Comparison of ENCODE assay signal across 8 mouse cellular contexts in genomic region chr5:125176864-125177263, GRCm38 (mm10). TPM values are rescaled to one million over a fixed set of nuclear protein-coding genes. Genes with fewer than 3 reads are reported as not detected.
DNase-seq lines count a peak whose midpoint lies in the region; ATAC-seq and TF ChIP-seq lines count a peak whose summit lies in the region.

No protein-coding gene starts in this region.

- no peak for TF ChIP-seq CTCF in thymus, adult 2 months (IDR thresholded peaks at IDR 0.05; ENCODE audit: borderline replicate concordance, control insufficient read depth, extremely low read depth, insufficient read depth, low read length, poor library complexity)
- no peak; the same call in 1 of the 2 replicates for TF ChIP-seq CTCF in forebrain, postnatal 0 days (IDR thresholded peaks at IDR 0.05; ENCODE audit: low read depth)

- peak overlapping the region; percentile 88 for H3K4me2 ChIP-seq in forebrain, postnatal 0 days (ENCODE audit: low read depth)
- peak overlapping the region; percentile 89 for H3K4me2 ChIP-seq in kidney, embryonic 15.5 days
- H3K4me2 ChIP-seq in liver, embryonic 12.5 days = peak overlapping the region; percentile 98
- peak overlapping the region; percentile 95 for H3K4me2 ChIP-seq in neural tube, embryonic 14.5 days (ENCODE audit: low read depth, low read length)

- DNase-seq in thymus, adult 2 months = no peak
- no peak for DNase-seq in thymus, postnatal 14 days
- peak; percentile 72 for DNase-seq in forebrain, postnatal 0 days
- no peak for DNase-seq in embryo, embryonic 11 days

- WGBS in thymus, adult 2 months = 71% methylated on average over 12 of the region's 12 CpGs
- WGBS in forebrain, postnatal 0 days = 5% methylated on average over 12 of the region's 12 CpGs
- WGBS in kidney, embryonic 15.5 days = 10% methylated on average over 12 of the region's 12 CpGs
- 52% methylated on average over 12 of the region's 12 CpGs for WGBS in liver, embryonic 12.5 days (ENCODE audit: insufficient replicate concordance)
- WGBS in neural tube, embryonic 14.5 days = 6% methylated on average over 12 of the region's 12 CpGs

- peaks cover 27% of the 10 kb centered on the region for H3K4me1 ChIP-seq in thymus, adult 2 months (replicated peaks; ENCODE audit: control insufficient read depth, insufficient read depth, low read length)
- H3K4me1 ChIP-seq in forebrain, postnatal 0 days (ENCODE audit: insufficient read depth) = peaks cover 38% of the 10 kb centered on the region
- H3K4me1 ChIP-seq in kidney, embryonic 15.5 days = peaks cover 70% of the 10 kb centered on the region
- H3K4me1 ChIP-seq in liver, embryonic 12.5 days = peaks cover 82% of the 10 kb centered on the region
- peaks cover 64% of the 10 kb centered on the region for H3K4me1 ChIP-seq in neural tube, embryonic 14.5 days (ENCODE audit: control insufficient read depth, insufficient read depth, low read length)

- H3K9ac ChIP-seq in forebrain, postnatal 0 days = peak overlapping the region; percentile 83
- H3K9ac ChIP-seq in kidney, embryonic 15.5 days = peak overlapping the region; percentile 88
- H3K9ac ChIP-seq in liver, embryonic 12.5 days = 0 out of 2 replicates have a peak overlapping the region, but pooled peaks have one; percentile 77
- peak overlapping the region; percentile 90 for H3K9ac ChIP-seq in neural tube, embryonic 14.5 days (replicated peaks; ENCODE audit: low read depth, low read length)

- ATAC-seq in forebrain, postnatal 0 days = peak; percentile 17
- no peak for ATAC-seq in kidney, embryonic 15.5 days (replicated peaks; ENCODE audit: low FRiP score)
- ATAC-seq in liver, embryonic 12.5 days = no peak
- ATAC-seq in neural tube, embryonic 14.5 days (ENCODE audit: low read depth) = peak; percentile 33; the same call in 1 of the 2 replicates
- no peak for ATAC-seq in granulocyte monocyte progenitor cell, adult 5-6 weeks (replicated peaks; ENCODE audit: poor library complexity, severe bottlenecking)

- H3K4me3 ChIP-seq in thymus, adult 2 months (ENCODE audit: control insufficient read depth, insufficient read depth, low read length) = 0 out of 2 replicates have a peak overlapping the region, but pooled peaks have one; percentile 86
- H3K4me3 ChIP-seq in forebrain, postnatal 0 days (ENCODE audit: low read depth, low read length) = peak overlapping the region; percentile 93
- peak overlapping the region; percentile 73 for H3K4me3 ChIP-seq in kidney, embryonic 15.5 days (replicated peaks)
- H3K4me3 ChIP-seq in liver, embryonic 12.5 days = peak overlapping the region; percentile 81
- peak overlapping the region; percentile 87 for H3K4me3 ChIP-seq in neural tube, embryonic 14.5 days (ENCODE audit: low read depth, low read length)

- TF ChIP-seq POLR2A in thymus, adult 2 months (IDR thresholded peaks at IDR 0.05; ENCODE audit: control insufficient read depth, extremely low read depth, insufficient read depth, low read length, poor library complexity) = no peak

- H3K27ac ChIP-seq in thymus, adult 2 months (ENCODE audit: control insufficient read depth, insufficient read depth, low read length) = no peak overlapping the region
- peak overlapping the region; percentile 96 for H3K27ac ChIP-seq in forebrain, postnatal 0 days (ENCODE audit: low read depth, low read length)
- H3K27ac ChIP-seq in kidney, embryonic 15.5 days = peak overlapping the region; percentile 95
- no peak overlapping the region for H3K27ac ChIP-seq in liver, embryonic 12.5 days
- peak overlapping the region; percentile 96 for H3K27ac ChIP-seq in neural tube, embryonic 14.5 days (ENCODE audit: low read depth, low read length)

- no peaks in the 10 kb centered on the region for H3K9me3 ChIP-seq in forebrain, postnatal 0 days (ENCODE audit: low read length)
- H3K9me3 ChIP-seq in kidney, embryonic 15.5 days (replicated peaks) = no peaks in the 10 kb centered on the region
- no peaks in the 10 kb centered on the region for H3K9me3 ChIP-seq in liver, embryonic 12.5 days (replicated peaks)
- H3K9me3 ChIP-seq in neural tube, embryonic 14.5 days (ENCODE audit: control insufficient read depth, low read length) = no peaks in the 10 kb centered on the region

- no peaks in the 10 kb centered on the region for H3K27me3 ChIP-seq in thymus, adult 2 months (ENCODE audit: control insufficient read depth, insufficient read depth, low read length)
- no peaks in the 10 kb centered on the region for H3K27me3 ChIP-seq in forebrain, postnatal 0 days (ENCODE audit: insufficient read depth, low read length)
- H3K27me3 ChIP-seq in kidney, embryonic 15.5 days = no peaks in the 10 kb centered on the region
- peaks cover 6% of the 10 kb centered on the region; the same call in 1 of the 2 replicates for H3K27me3 ChIP-seq in liver, embryonic 12.5 days (replicated peaks)
- H3K27me3 ChIP-seq in neural tube, embryonic 14.5 days (ENCODE audit: control insufficient read depth, insufficient read depth, low read length) = no peaks in the 10 kb centered on the region

- no peaks in the 10 kb centered on the region for H3K36me3 ChIP-seq in thymus, adult 2 months (ENCODE audit: control insufficient read depth, insufficient read depth, low read length)
- H3K36me3 ChIP-seq in forebrain, postnatal 0 days (ENCODE audit: insufficient read depth) = no peaks in the 10 kb centered on the region
- H3K36me3 ChIP-seq in kidney, embryonic 15.5 days = no peaks in the 10 kb centered on the region
- H3K36me3 ChIP-seq in liver, embryonic 12.5 days = no peaks in the 10 kb centered on the region
- no peaks in the 10 kb centered on the region for H3K36me3 ChIP-seq in neural tube, embryonic 14.5 days (ENCODE audit: control insufficient read depth, insufficient read depth, low read length)

RNA-seq across cellular contexts. Expression of gene Ncor2, which starts 2.2 kb away (rescaled TPM):
- polyA plus RNA-seq in thymus, adult 2 months (2012; rRNA removed) = 75.8 and 98.4 TPM in 2 replicates
- total RNA-seq in forebrain, postnatal 0 days (2014; rRNA removed) = 12.7 and 13.4 TPM in 2 replicates
- 11.6 and 16.8 TPM in 2 replicates for polyA plus RNA-seq in forebrain, postnatal 0 days (2015; fragmentation: Nextera tagmentation; extraction: Ambion mirVana)
- 27.5 and 28.8 TPM in 2 replicates for polyA plus RNA-seq in kidney, embryonic 15.5 days (2015; fragmentation: Nextera tagmentation; extraction: Ambion mirVana)
- polyA plus RNA-seq in liver, embryonic 12.5 days (2016; fragmentation: Nextera tagmentation; extraction: Ambion mirVana) = 9.7 and 10.0 TPM in 2 replicates
- 29.1 and 32.8 TPM in 2 replicates for polyA plus RNA-seq in neural tube, embryonic 14.5 days (2014; fragmentation: Nextera tagmentation; extraction: Ambion mirVana)
- total RNA-seq in granulocyte monocyte progenitor cell, adult 5-6 weeks (2014; fragmentation: Nextera tagmentation) = 47.9 and 77.4 TPM in 2 replicates
- total RNA-seq in granulocyte monocyte progenitor cell, adult 5-6 weeks (2017) = 5.3 and 11.8 TPM in 2 replicates

Comparison
In these comparisons a context has a peak if more than half of its experiments do, and no peak if none do; other contexts are left out.
1. H3K27ac ChIP-seq: peak in forebrain, postnatal 0 days (single experiment), kidney, embryonic 15.5 days (single experiment) and neural tube, embryonic 14.5 days (single experiment); none in thymus, adult 2 months (single experiment) and liver, embryonic 12.5 days (single experiment).
2. ATAC-seq: peak in forebrain, postnatal 0 days (single experiment) and neural tube, embryonic 14.5 days (single experiment); none in kidney, embryonic 15.5 days (single experiment), liver, embryonic 12.5 days (single experiment) and granulocyte monocyte progenitor cell, adult 5-6 weeks (single experiment).
3. Peak in every context shown above with its lines, with median percentiles within 50 percentile points of each other: H3K4me3 ChIP-seq, H3K4me2 ChIP-seq and H3K9ac ChIP-seq.